Mouse (Mus musculus): ENCODE data around the gene Ppp4r1.

Ppp4r1 gene

GRCm38 (mm10) chr17:65850487-65850886 is 68.1 kb downstream of the Ppp4r1 start:
- intact Hi-C loops (cut with DNase I), result no loop called here

- intact Hi-C loops (cut with DNase I), result no loop called here
Observed at GRCm38 (mm10) chr17:65851749-65852148, 69.4 kb downstream of the Ppp4r1 start.

GRCm38 (mm10) chr17:65853326-65853725 is 71.0 kb downstream of the Ppp4r1 start:
- intact Hi-C loops (cut with DNase I), result no loop called here

GRCm38 (mm10) chr17:65854006-65854405 is 71.6 kb downstream of the Ppp4r1 start:
- intact Hi-C loops (cut with DNase I), result no loop called here

- intact Hi-C loops (cut with DNase I), result no loop called here
Observed at GRCm38 (mm10) chr17:65857617-65858016, 75.2 kb downstream of the Ppp4r1 start.

GRCm38 (mm10) chr17:65862579-65862978 is 80.2 kb downstream of the Ppp4r1 start:
- intact Hi-C loops (cut with DNase I), result loop anchor here (5.0 kb wide), 1 partner anchor 240 kb away; the partner anchor contains the start of gene Ndufv2

- intact Hi-C loops (cut with DNase I), result loop anchor here (5.0 kb wide), 1 partner anchor 238 kb away; the partner anchor contains the start of gene Ndufv2
Observed at GRCm38 (mm10) chr17:65863830-65864229, 81.5 kb downstream of the Ppp4r1 start.

GRCm38 (mm10) chr17:65864742-65865141 is 82.4 kb downstream of the Ppp4r1 start:
- intact Hi-C loops (cut with DNase I), result loop anchor here (5.0 kb wide), 1 partner anchor 238 kb away; the partner anchor contains the start of gene Ndufv2

GRCm38 (mm10) chr17:65865265-65865664 is 82.9 kb downstream of the Ppp4r1 start:
- intact Hi-C loops (cut with DNase I), result no loop called here

GRCm38 (mm10) chr17:65866201-65866600 is 83.8 kb downstream of the Ppp4r1 start:
- intact Hi-C loops (cut with DNase I), result no loop called here

GRCm38 (mm10) chr17:65867996-65868395 is 85.6 kb downstream of the Ppp4r1 start:
- intact Hi-C loops (cut with DNase I), result no loop called here

GRCm38 (mm10) chr17:65869720-65870119 is 87.3 kb downstream of the Ppp4r1 start:
- intact Hi-C loops (cut with DNase I), result loop anchor here (5.0 kb wide), 2 partner anchors 83 to 238 kb away; partner anchors contain the start of gene Twsg1

- intact Hi-C loops (cut with DNase I), result loop anchor here (5.0 kb wide), 2 partner anchors 82 to 237 kb away; partner anchors contain the start of gene Twsg1
Observed at GRCm38 (mm10) chr17:65870146-65870545, 87.8 kb downstream of the Ppp4r1 start.

- intact Hi-C loops (cut with DNase I), result loop anchor here (5.0 kb wide), 2 partner anchors 81 to 236 kb away; partner anchors contain the start of gene Twsg1
Observed at GRCm38 (mm10) chr17:65871641-65872041, 89.3 kb downstream of the Ppp4r1 start.

- intact Hi-C loops (cut with DNase I), result loop anchor here (5.0 kb wide), 2 partner anchors 80 to 235 kb away; partner anchors contain the start of gene Twsg1
Observed at GRCm38 (mm10) chr17:65872051-65872450, 89.7 kb downstream of the Ppp4r1 start.

GRCm38 (mm10) chr17:65872652-65873051 is 90.3 kb downstream of the Ppp4r1 start:
- intact Hi-C loops (cut with DNase I), result loop anchor here (5.0 kb wide), 2 partner anchors 80 to 235 kb away; partner anchors contain the start of gene Twsg1

GRCm38 (mm10) chr17:65873156-65873555 is 90.8 kb downstream of the Ppp4r1 start:
- intact Hi-C loops (cut with DNase I), result loop anchor here (5.0 kb wide), 2 partner anchors 79 to 234 kb away; partner anchors contain the start of gene Twsg1

GRCm38 (mm10) chr17:65873834-65874233 is 91.5 kb downstream of the Ppp4r1 start:
- intact Hi-C loops (cut with DNase I), result loop anchor here (5.0 kb wide), 2 partner anchors 78 to 233 kb away; partner anchors contain the start of gene Twsg1

- intact Hi-C loops (cut with DNase I), result no loop called here
Observed at GRCm38 (mm10) chr17:65877026-65877425, 94.7 kb downstream of the Ppp4r1 start.

- intact Hi-C loops (cut with DNase I), result no loop called here
Observed at GRCm38 (mm10) chr17:65884061-65884669, 101.8 kb downstream of the Ppp4r1 start.

GRCm38 (mm10) chr17:65884691-65885397 is 102.5 kb downstream of the Ppp4r1 start:
- intact Hi-C loops (cut with DNase I), result no loop called here

GRCm38 (mm10) chr17:65885398-65885696 is 103.0 kb downstream of the Ppp4r1 start:
- intact Hi-C loops (cut with DNase I), result no loop called here
